Mouse (Mus musculus) left cerebral cortex, adult 2 months (tissue): ENCODE data around the gene Lmna. TPM values are rescaled to one million over a fixed set of nuclear protein-coding genes. Genes with fewer than 3 reads are reported as not detected.

Source experiments
- DNase-seq, 2 experiments: peaks; one replicate each; pipeline ENCODE4 v3.0.0; 2021 to 2022; ENCODE audit warnings: low spot score in 2 of 2, mixed read lengths in 1 of 2; ENCODE audit errors: extremely low spot score in 1 of 2
- H3K27ac ChIP-seq: fragments of 200-600 bp; 2 replicates; pipeline ENCODE4 v1.8.1; 2022
- H3K4me3 ChIP-seq: fragments of 200-600 bp; 2 replicates; pipeline ENCODE4 v1.8.1; 2022
- CTCF ChIP-seq: fragments of 200-600 bp; IDR thresholded peaks from 2 replicates; pipeline ENCODE4 v1.8.1; 2022; ENCODE audit warnings: antibody characterized with exemption, mild to moderate bottlenecking, moderate library complexity
- intact Hi-C: fragments of 180-260 bp; cut with DNase I; formaldehyde crosslinking; loops from one replicate; pipeline ENCODE4 v1.15.1; 2025
- total RNA-seq, 2 experiments: library from RNA; stranded (reverse); gene quantifications; 2 replicates each; pipeline ENCODE4 v1.2.3; 2021

Gene Lmna
- total RNA-seq, 2 experiments from 2014 or later = 59.3 to 61.7 TPM

DNA sequence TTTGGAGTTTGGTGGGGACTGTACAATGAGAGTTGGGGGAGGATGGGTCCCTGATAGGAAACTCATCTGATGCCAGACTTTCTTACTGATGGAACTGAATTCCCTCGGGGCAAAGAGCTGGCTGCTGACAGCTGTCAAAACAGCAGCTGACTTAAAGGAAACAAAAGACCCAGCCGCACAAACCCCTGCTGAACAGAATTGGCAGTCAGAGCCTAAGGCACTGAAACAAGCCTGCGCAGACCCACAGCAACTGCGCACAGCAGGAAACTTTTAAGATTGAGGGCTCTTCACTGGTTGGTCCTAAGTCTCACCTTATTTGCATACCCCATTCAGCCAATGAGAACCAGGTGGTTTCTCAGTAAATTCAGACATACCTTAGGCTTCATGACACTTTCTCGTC is 36.7 kb downstream of the Lmna start:
- intact Hi-C loops = no loop called here
- TF ChIP-seq CTCF = no peak
- Histone ChIP-seq H3K4me3 (no peak overlapping the region), H3K27ac (no peak overlapping the region)
- DNase-seq = no peak

DNA sequence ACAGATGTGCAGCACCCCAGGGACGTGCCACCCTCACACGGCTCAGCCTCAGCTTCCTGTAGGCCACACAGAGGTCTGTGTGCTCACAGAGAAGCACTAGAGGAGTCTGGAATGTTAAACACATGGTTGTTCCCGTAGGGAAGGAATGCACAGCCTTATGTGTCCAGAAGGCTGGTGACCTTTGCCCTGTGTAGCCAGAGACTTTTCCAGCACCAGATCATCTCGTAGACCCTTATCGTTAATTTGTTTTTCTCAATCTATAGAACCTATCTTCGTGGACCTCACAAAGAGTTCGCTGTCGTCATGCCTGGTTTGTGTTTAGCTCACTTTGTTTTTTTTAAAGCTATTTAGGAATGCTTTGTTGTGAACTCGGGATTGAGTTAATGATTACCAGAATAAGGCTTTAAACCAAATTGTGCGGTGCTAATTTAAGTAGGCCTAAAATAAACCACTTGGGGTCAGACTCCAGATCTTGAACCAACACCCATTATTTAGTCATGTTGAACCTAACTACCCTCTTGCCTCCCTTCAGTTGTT is 38.7 kb downstream of the Lmna start:
- TF ChIP-seq CTCF = no peak
- Histone ChIP-seq H3K4me3 (no peak overlapping the region), H3K27ac (no peak overlapping the region)
- intact Hi-C loops = no loop called here
- DNase-seq = no peak

DNA sequence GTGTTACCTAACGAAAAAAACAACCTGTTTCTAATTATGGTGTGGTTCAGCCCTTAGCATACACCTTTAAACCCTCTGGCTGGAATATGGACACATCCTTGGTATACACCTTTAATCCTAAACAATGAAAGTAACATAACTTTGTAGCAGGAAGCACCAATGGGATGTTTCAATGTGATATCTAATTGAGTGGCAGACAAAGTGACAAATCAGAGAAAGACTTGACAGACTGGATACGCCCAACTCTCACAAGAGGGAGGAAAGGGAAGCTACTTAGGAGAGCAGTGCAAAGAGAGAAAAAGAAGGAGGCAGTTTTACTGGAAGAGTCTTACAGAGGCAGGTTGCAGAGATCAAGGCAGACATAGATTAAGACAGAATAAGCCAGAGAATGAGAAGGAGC is 40.3 kb downstream of the Lmna start:
- H3K4me3 ChIP-seq = no peak overlapping the region
- H3K27ac ChIP-seq = no peak overlapping the region
- TF ChIP-seq CTCF = no peak
- intact Hi-C loops = loop anchor here (5.0 kb wide), 2 partner anchors 42 to 132 kb away; partner anchors contain the start of genes Slc25a44, Smg5 and Tmem79
- no peak for DNase-seq

DNA sequence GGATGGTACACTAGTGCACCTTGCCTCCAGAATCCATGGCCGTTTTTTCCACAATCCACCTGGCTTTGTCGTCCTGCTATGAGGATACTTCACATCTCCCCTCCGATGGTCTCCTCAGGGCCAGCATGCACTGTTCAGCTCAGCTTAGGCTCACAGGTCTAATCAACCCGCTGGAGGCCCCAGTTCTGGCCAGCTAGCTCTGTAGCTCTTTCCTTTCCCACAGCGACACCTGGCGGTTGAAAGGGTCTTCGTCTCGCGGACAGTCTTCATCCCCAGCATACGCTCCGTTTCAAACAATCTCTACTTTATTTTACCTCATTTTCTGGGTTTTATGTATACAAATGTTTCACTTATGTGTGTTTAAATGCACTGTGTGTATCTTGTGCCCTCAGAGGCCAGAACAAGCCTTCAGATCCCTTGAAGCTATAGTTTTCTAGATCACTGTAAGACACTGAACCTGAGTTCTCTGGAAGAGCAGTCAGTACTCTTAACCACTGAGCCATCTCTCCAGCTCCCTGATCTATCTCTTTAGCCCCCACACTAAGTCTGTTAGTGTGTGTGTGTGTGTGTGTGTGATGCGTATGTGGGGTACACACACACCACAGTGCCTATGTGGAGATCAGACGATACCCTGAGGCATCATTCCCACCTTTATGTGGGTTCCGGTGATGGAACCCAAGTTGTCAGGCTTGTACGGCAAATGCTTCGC is 42.5 kb downstream of the Lmna start:
- H3K27ac ChIP-seq = no peak overlapping the region
- peak; percentile 82 to 91 for DNase-seq
- intact Hi-C loops = loop anchor here (1.0 to 5.0 kb wide), 3 partner anchors 40 to 130 kb away; partner anchors contain the start of genes Slc25a44, Smg5 and Tmem79
- peak; percentile 92 for TF ChIP-seq CTCF
- H3K4me3 ChIP-seq = no peak overlapping the region

DNA sequence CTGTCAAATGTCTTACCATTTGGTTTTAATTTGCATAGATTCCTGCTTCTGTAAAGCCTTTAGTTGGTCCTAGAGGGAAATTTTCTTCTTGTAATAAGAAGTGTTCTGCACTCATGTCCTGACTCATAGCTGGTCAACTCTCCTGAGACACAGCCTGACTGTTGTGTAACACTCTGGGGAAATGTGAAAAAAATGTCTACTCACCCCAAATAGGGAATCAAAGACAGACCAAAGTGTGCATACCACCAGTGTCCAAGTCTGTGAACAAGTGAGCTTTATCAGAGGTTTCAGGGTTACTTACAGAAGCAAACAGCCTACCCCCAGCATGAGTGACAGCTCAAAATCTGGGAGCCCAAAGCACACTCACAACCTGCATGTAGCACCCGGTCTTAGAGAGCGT is 44.6 kb downstream of the Lmna start:
- Histone ChIP-seq H3K4me3 (no peak overlapping the region), H3K27ac (no peak overlapping the region)
- intact Hi-C loops = loop anchor here (5.0 kb wide), 2 partner anchors 38 to 128 kb away; partner anchors contain the start of genes Slc25a44, Smg5 and Tmem79
- no peak for TF ChIP-seq CTCF
- no peak for DNase-seq

DNA sequence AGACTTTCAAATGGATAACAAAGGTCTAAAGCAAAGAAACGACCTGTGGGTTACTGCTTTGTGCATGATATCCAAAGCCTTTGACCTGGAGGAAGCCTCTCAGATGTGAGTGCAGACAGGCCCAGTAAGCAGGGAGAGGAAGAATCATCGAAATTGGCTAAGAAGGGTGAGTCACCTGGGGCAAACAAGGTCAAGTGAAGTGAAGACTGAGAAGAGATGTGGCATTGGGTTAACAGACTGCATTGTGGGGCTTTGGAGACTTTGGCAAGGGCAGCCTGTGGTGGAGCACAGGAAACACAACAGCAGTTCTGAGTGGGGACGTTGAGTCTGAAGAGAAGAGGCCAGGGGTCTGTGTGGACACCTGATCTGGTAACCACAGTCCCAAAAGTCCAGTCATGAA is 45.3 kb downstream of the Lmna start:
- DNase-seq = no peak
- Histone ChIP-seq H3K27ac (no peak overlapping the region), H3K4me3 (no peak overlapping the region)
- no peak for TF ChIP-seq CTCF
- intact Hi-C loops = no loop called here

DNA sequence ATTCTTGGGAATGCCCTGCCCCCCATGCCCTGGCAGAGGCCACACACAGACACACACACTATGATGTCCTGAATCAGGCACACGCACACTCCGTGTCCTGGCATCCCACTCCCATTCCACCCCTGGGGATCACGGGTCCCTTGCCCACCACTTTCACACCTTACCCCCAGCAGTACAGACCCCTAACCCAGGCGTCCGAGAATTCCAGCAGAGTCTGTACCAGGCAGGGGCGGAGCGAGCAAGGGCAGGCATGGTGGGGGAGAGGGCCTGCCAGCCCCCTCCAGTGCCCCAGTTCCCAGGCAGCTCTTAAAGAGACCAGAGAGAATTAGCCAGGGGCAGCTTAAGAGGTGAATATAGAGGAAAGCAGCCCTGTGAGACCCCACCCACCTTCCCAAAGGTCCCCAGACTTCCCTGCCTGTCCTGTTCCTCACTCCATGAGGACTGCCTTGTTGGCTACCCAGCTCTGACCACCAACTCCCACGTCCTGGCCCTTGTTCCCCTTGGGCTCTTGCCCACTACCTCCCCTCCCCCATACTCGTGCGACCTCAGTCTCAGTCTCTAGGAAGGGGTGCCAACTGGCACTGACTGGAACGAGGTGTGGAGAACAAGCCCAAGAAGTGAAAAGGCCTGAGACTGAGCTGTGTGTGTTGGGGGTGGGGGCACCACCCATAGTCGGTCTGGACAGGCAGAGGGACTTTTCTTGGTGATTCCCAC is 48.6 kb downstream of the Lmna start, which contains the start of gene Sema4a:
Sema4a (minus strand) TSS at position 200 of the 714 bp plus-strand sequence.
- no peak for TF ChIP-seq CTCF
- H3K27ac ChIP-seq = peak within 1 kb of the TSS; percentile 66
- intact Hi-C loops = no loop called here
- DNase-seq = no peak
- H3K4me3 ChIP-seq = peak within 1 kb of the TSS; percentile 27; the same call in 1 of the 2 replicates

DNA sequence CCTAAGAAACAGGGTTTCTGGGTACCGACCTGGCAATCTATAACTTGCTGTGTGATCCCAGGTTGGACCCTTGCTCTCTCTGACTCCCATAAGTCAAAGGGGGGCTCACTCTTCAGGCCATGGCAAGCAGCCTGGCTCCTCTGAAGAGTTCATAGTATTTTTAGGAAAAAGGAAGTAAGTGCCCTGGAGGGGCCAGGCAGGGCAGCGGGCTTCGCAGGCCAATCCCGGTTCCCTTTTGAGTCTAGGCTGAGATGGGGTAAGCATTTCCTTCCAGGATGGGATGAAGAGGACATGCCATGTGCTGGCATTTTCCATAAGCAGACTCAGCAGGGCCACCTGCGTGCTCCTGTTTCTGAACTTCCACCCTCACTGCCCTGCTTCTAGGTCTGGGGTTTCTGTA is 49.7 kb downstream of the Lmna start:
- intact Hi-C loops = no loop called here
- H3K4me3 ChIP-seq = no peak overlapping the region
- peak overlapping the region; percentile 66; the same call in 1 of the 2 replicates for H3K27ac ChIP-seq
- TF ChIP-seq CTCF = no peak
- DNase-seq = no peak

DNA sequence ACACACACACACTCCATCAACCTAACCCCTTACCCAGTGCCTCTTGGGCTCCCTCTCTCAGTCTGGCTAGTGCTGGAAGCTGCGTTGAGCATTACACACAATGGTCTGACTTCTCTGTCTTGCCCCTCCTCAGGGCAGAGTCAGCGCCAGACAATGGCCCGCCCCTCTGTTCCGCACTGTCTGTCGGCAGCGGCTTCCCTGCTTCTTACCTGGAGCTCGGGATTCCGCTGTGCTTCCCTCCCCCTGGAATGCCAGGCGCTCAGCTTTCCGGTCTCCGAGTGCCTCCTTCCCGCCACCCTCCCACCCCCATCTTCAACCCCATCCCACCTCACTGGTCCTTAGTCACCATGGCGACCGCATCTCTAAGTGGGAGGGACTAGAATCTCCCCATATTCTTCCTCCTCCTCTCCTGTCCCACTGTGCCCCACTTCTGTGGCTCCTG is 51.0 kb downstream of the Lmna start:
- no peak for TF ChIP-seq CTCF
- H3K4me3 ChIP-seq = peak overlapping the region; percentile 56
- intact Hi-C loops = loop anchor here (2.0 kb wide), 1 partner anchor 18 kb away; no protein-coding TSS in a partner anchor
- H3K27ac ChIP-seq = peak overlapping the region; percentile 78
- peak; percentile 39 to 53 for DNase-seq

DNA sequence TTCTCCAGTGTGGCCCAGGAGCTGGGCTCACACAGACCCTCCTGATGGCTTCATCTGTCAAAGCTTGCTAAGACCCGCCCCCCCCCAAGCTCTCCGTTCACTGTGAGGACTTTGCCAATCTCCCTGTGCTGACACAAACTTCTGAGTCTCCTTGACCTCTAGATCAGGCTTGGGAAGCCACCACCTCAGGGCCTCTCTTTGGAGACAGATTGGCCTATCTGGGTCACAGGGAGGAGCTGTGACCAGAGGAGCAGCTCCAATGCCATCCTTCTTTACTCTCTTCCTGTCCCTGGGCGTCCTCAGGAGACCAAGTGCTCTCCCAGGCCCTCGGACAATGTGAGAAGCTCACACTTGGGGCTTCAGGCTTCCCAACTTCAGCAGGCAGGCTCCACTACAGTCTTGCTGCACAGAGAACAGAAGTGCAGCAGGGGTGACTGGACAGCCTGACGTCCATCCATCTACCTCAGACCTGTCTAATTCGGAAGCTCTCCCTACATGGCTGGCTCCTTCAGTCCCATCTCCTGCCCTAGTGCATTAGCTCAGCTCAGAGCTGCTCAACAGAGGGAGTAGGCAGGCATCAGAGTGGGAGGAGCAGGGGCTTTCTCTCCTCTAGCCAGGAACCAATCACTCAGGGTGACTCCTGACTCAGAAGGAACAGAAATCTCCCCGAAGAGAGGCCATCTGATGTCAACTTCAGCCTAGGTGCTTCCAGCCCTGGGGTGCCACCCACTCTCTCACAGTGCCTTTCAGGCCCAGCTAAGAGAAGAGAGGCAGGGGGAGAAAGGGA is 52.8 kb downstream of the Lmna start:
- TF ChIP-seq CTCF = no peak
- intact Hi-C loops = no loop called here
- peak overlapping the region; percentile 56; the same call in 1 of the 2 replicates for H3K27ac ChIP-seq
- peak overlapping the region; percentile 56 for H3K4me3 ChIP-seq
- no peak for DNase-seq

DNA sequence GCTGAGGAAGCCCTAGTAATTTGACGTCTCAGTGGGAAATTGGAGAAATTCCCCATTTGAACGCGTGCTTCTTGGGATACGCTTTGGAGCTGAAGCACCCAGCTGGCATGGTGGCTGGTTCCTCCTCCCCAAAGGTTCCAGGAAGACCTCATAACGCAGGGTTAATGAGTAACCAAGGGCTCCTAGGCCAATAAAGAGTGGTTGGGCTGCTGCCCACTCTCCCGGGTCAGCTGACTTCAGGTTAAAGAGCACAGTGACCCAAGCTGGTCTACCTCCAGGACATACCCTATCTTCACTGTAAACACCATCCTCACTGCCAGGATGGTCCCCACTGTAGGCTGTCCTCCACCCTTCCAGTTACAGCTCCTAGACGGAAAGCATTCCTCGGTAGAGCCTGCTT is 53.4 kb downstream of the Lmna start:
- no peak for TF ChIP-seq CTCF
- no peak for DNase-seq
- no peak overlapping the region for H3K4me3 ChIP-seq
- no peak overlapping the region for H3K27ac ChIP-seq
- intact Hi-C loops = no loop called here
